Mouse (Mus musculus): Measurements from ENCODE around the gene Fez2. TPM values are rescaled to one million over a fixed set of nuclear protein-coding genes. Genes with fewer than 3 reads are reported as not detected.

Fez2 gene
- polyA plus RNA-seq, 1 experiment from 2014 or later, result 28.0 TPM

GRCm38 (mm10) chr17:78405336-78405735 is 12.6 kb downstream of the Fez2 start:
- ATAC-seq, result no peak
- 95% methylated on average over 3 of the region's 3 CpGs for WGBS
- H3K9me3 ChIP-seq (replicated peaks), result no peaks in the 10 kb centered on the region
- no peaks in the 10 kb centered on the region for H3K27me3 ChIP-seq
- no peak overlapping the region for H3K4me3 ChIP-seq
- peaks cover 10% of the 10 kb centered on the region for H3K36me3 ChIP-seq (ENCODE audit: poor library complexity, severe bottlenecking)
- H3K27ac ChIP-seq, result no peak overlapping the region
- H3K4me1 ChIP-seq, result no peaks in the 10 kb centered on the region
- H3K4me2 ChIP-seq, result no peak overlapping the region
- H3K9ac ChIP-seq, result no peak overlapping the region

GRCm38 (mm10) chr17:78403804-78404203 is 14.1 kb downstream of the Fez2 start:
- no peak overlapping the region for H3K4me3 ChIP-seq
- H3K27me3 ChIP-seq, result no peaks in the 10 kb centered on the region
- no peaks in the 10 kb centered on the region for H3K4me1 ChIP-seq
- ATAC-seq, result no peak
- H3K4me2 ChIP-seq, result no peak overlapping the region
- 96% methylated on average over 9 of the region's 9 CpGs for WGBS
- no peak overlapping the region for H3K9ac ChIP-seq
- no peak overlapping the region for H3K27ac ChIP-seq
- H3K36me3 ChIP-seq (ENCODE audit: poor library complexity, severe bottlenecking), result peaks cover 13% of the 10 kb centered on the region
- H3K9me3 ChIP-seq (replicated peaks), result no peaks in the 10 kb centered on the region

GRCm38 (mm10) chr17:78403229-78403628 is 14.7 kb downstream of the Fez2 start:
- Histone ChIP-seq H3K4me1 (no peaks in the 10 kb centered on the region), H3K27me3 (no peaks in the 10 kb centered on the region), H3K9ac (no peak overlapping the region), H3K9me3 (replicated peaks) (no peaks in the 10 kb centered on the region), H3K4me2 (no peak overlapping the region), H3K4me3 (no peak overlapping the region), H3K36me3 (ENCODE audit: poor library complexity, severe bottlenecking) (peaks cover 13% of the 10 kb centered on the region), H3K27ac (no peak overlapping the region)
- no peak for ATAC-seq
- WGBS, result 91% methylated on average over 4 of the region's 4 CpGs

- Histone ChIP-seq H3K4me1 (no peaks in the 10 kb centered on the region), H3K4me2 (no peak overlapping the region), H3K9me3 (replicated peaks) (no peaks in the 10 kb centered on the region), H3K4me3 (no peak overlapping the region), H3K9ac (no peak overlapping the region), H3K36me3 (ENCODE audit: poor library complexity, severe bottlenecking) (peaks cover 16% of the 10 kb centered on the region), H3K27me3 (no peaks in the 10 kb centered on the region), H3K27ac (no peak overlapping the region)
- WGBS, result 84% methylated on average over 6 of the region's 6 CpGs
- no peak for ATAC-seq
Observed at GRCm38 (mm10) chr17:78402174-78402573, 15.8 kb downstream of the Fez2 start.

- Histone ChIP-seq H3K4me2 (no peak overlapping the region), H3K27me3 (no peaks in the 10 kb centered on the region), H3K36me3 (ENCODE audit: poor library complexity, severe bottlenecking) (peaks cover 16% of the 10 kb centered on the region), H3K27ac (no peak overlapping the region), H3K4me3 (no peak overlapping the region), H3K9ac (no peak overlapping the region), H3K9me3 (replicated peaks) (no peaks in the 10 kb centered on the region), H3K4me1 (no peaks in the 10 kb centered on the region)
- 33% methylated on average over 4 of the region's 4 CpGs for WGBS
- no peak for ATAC-seq
Observed at GRCm38 (mm10) chr17:78401713-78402112, 16.2 kb downstream of the Fez2 start.

GRCm38 (mm10) chr17:78401311-78401710 is 16.6 kb downstream of the Fez2 start:
- Histone ChIP-seq H3K9me3 (replicated peaks) (no peaks in the 10 kb centered on the region), H3K9ac (no peak overlapping the region), H3K4me2 (no peak overlapping the region), H3K4me1 (no peaks in the 10 kb centered on the region), H3K27ac (no peak overlapping the region), H3K27me3 (no peaks in the 10 kb centered on the region), H3K4me3 (no peak overlapping the region), H3K36me3 (ENCODE audit: poor library complexity, severe bottlenecking) (peaks cover 16% of the 10 kb centered on the region)
- no peak for ATAC-seq
- 68% methylated on average over 6 of the region's 6 CpGs for WGBS

GRCm38 (mm10) chr17:78400130-78400840 is 17.7 kb downstream of the Fez2 start:
- H3K36me3 ChIP-seq (ENCODE audit: poor library complexity, severe bottlenecking), result peaks cover 17% of the 10 kb centered on the region
- 86% methylated on average over 12 of the region's 12 CpGs for whole genome bisulfite sequencing
- no peak for ATAC-seq
- H3K4me3 ChIP-seq, result no peak overlapping the region
- no peaks in the 10 kb centered on the region for H3K4me1 ChIP-seq
- H3K4me2 ChIP-seq, result no peak overlapping the region
- H3K9ac ChIP-seq, result no peak overlapping the region
- no peaks in the 10 kb centered on the region for H3K27me3 ChIP-seq
- no peaks in the 10 kb centered on the region for H3K9me3 ChIP-seq (replicated peaks)
- H3K27ac ChIP-seq, result no peak overlapping the region

- H3K27me3 ChIP-seq, result no peaks in the 10 kb centered on the region
- 85% methylated on average over 9 of the region's 9 CpGs for WGBS
- no peak for ATAC-seq
- no peak overlapping the region for H3K4me3 ChIP-seq
- H3K27ac ChIP-seq, result no peak overlapping the region
- 0 out of 2 replicates have a peak, but pooled peaks cover 4% of the 10 kb centered on the region for H3K36me3 ChIP-seq (ENCODE audit: poor library complexity, severe bottlenecking)
- no peaks in the 10 kb centered on the region for H3K9me3 ChIP-seq (replicated peaks)
- no peak overlapping the region for H3K4me2 ChIP-seq
- no peaks in the 10 kb centered on the region for H3K4me1 ChIP-seq
- no peak overlapping the region for H3K9ac ChIP-seq
Observed at GRCm38 (mm10) chr17:78392401-78393087, 25.4 kb downstream of the Fez2 start.

GRCm38 (mm10) chr17:78389573-78389972 is 28.4 kb downstream of the Fez2 start:
- H3K36me3 ChIP-seq (ENCODE audit: poor library complexity, severe bottlenecking), result no peaks in the 10 kb centered on the region
- H3K9me3 ChIP-seq (replicated peaks), result no peaks in the 10 kb centered on the region
- 99% methylated on average over 5 of the region's 5 CpGs for WGBS
- no peak overlapping the region for H3K27ac ChIP-seq
- no peak overlapping the region for H3K9ac ChIP-seq
- ATAC-seq, result no peak
- H3K4me3 ChIP-seq, result no peak overlapping the region
- H3K4me1 ChIP-seq, result no peaks in the 10 kb centered on the region
- no peaks in the 10 kb centered on the region for H3K27me3 ChIP-seq
- no peak overlapping the region for H3K4me2 ChIP-seq

GRCm38 (mm10) chr17:78388101-78388847 is 29.7 kb downstream of the Fez2 start:
- Histone ChIP-seq H3K9me3 (replicated peaks) (no peaks in the 10 kb centered on the region), H3K4me3 (no peak overlapping the region), H3K27me3 (no peaks in the 10 kb centered on the region), H3K36me3 (ENCODE audit: poor library complexity, severe bottlenecking) (no peaks in the 10 kb centered on the region), H3K27ac (no peak overlapping the region), H3K4me2 (no peak overlapping the region), H3K9ac (no peak overlapping the region), H3K4me1 (no peaks in the 10 kb centered on the region)
- WGBS, result 79% methylated on average over 9 of the region's 9 CpGs
- ATAC-seq, result no peak

GRCm38 (mm10) chr17:78387665-78388064 is 30.3 kb downstream of the Fez2 start:
- no peaks in the 10 kb centered on the region for H3K4me1 ChIP-seq
- H3K4me3 ChIP-seq, result no peak overlapping the region
- H3K27me3 ChIP-seq, result no peaks in the 10 kb centered on the region
- no peak overlapping the region for H3K9ac ChIP-seq
- H3K4me2 ChIP-seq, result no peak overlapping the region
- no peak overlapping the region for H3K27ac ChIP-seq
- H3K36me3 ChIP-seq (ENCODE audit: poor library complexity, severe bottlenecking), result no peaks in the 10 kb centered on the region
- 88% methylated on average over 9 of the region's 9 CpGs for WGBS
- no peaks in the 10 kb centered on the region for H3K9me3 ChIP-seq (replicated peaks)
- ATAC-seq, result no peak

GRCm38 (mm10) chr17:78382321-78382720 is 35.6 kb downstream of the Fez2 start:
- ATAC-seq, result no peak
- Histone ChIP-seq H3K4me1 (no peaks in the 10 kb centered on the region), H3K4me3 (no peak overlapping the region), H3K9ac (no peak overlapping the region), H3K27ac (no peak overlapping the region), H3K36me3 (ENCODE audit: poor library complexity, severe bottlenecking) (peaks cover 16% of the 10 kb centered on the region), H3K4me2 (no peak overlapping the region), H3K27me3 (no peaks in the 10 kb centered on the region), H3K9me3 (replicated peaks) (no peaks in the 10 kb centered on the region)
- WGBS, result 86% methylated on average over 3 of the region's 3 CpGs

Data from forebrain, embryonic 13.5 days (tissue).